Mouse (Mus musculus) liver, adult 2 months (tissue): Measurements from ENCODE around the gene Gm42906.

ENCODE experiments used
- CTCF ChIP-seq: fragments of 200-500 bp; IDR thresholded peaks from 2 replicates; pipeline ENCODE4 v1.5.1; 2011; ENCODE audit warnings: low read depth, low read length, control low read depth
- POLR2A ChIP-seq: fragments of 200-500 bp; IDR thresholded peaks from 2 replicates; pipeline ENCODE4 v1.6.1; 2011; ENCODE audit warnings: low read length, control low read depth; ENCODE audit not compliant: insufficient read depth; ENCODE audit errors: extremely low read depth

DNA sequence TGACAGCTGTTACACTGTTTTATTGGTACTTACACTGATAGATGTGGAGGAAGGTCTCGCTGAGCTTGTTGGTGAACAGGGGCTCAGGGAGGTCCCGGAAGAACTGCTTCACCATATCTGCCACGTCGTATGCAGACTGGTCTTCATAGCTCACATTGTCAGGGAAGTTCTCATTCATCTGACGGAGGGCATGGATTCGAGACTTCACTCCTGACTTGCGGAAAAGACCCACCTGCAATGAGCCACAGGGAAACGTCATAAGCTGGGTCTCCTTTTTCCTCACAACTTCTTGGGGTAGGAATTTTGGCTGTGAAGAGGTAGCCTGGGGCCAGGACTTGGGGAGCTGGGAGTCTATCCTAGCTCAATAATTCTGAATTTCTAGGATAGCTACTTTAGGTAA is 375.6 kb downstream of the Gm42906 start:
- TF ChIP-seq CTCF (no peak), POLR2A (no peak)
